In the genomic region with DNA sequence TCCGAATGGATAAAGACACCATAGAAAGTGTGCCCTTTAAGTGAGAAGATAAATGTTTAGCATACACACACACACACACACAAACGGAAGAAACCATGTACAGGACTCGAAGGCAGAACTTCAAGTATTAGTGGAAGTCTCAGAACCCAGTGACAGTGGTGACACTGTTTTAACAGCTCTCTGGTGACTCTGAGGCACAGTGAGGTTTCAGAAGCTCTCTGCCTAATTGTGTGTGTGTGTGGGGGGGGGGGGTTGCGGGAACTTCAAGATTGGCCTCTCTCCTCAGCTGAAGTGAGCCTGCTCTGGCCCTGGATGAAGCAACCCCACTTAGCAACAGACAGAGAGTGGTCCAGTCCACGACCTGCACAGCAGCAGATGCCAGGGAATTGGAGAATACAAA, we compare ENCODE assay signal across 32 mouse cellular contexts. TPM values are rescaled to one million over a fixed set of nuclear protein-coding genes. Genes with fewer than 3 reads are reported as not detected.
"Had no signal": no experiment of that assay in that cellular context is flagged by ENCODE, and none has a peak within 500 bp of the region (broad histone marks: within the 10 kb centered on the region; RNA-seq: fewer than 3 reads in every experiment).

No protein-coding gene starts in this region.

- H3K36me3 ChIP-seq: hindbrain, embryonic 13.5 days; hindbrain, embryonic 15.5 days; intestine, embryonic 15.5 days; limb, embryonic 13.5 days; limb, embryonic 15.5 days; liver, embryonic 12.5 days had no signal

- DNase-seq: gastrocnemius, postnatal 10 days; gastrocnemius, postnatal 36 days; heart, postnatal 14 days; heart, postnatal 36 days; kidney, adult 18-20 months; kidney, adult 8-10 months; kidney, postnatal 10 days; kidney, postnatal 25 days; kidney, postnatal 4 days; left cerebral cortex, postnatal 4 days had no signal

- H3K27me3 ChIP-seq: hindbrain, embryonic 13.5 days; hindbrain, embryonic 15.5 days; intestine, embryonic 15.5 days; limb, embryonic 13.5 days; limb, embryonic 15.5 days; liver, embryonic 12.5 days had no signal

- H3K9me3 ChIP-seq: hindbrain, embryonic 13.5 days; hindbrain, embryonic 15.5 days; intestine, embryonic 15.5 days; limb, embryonic 13.5 days; limb, embryonic 15.5 days; liver, embryonic 12.5 days had no signal

- H3K4me2 ChIP-seq: heart, embryonic 11.5 days; hindbrain, embryonic 13.5 days; hindbrain, embryonic 15.5 days; intestine, embryonic 15.5 days; limb, embryonic 13.5 days; limb, embryonic 15.5 days; liver, embryonic 12.5 days had no signal

- H3K27ac ChIP-seq: hindbrain, embryonic 13.5 days; hindbrain, embryonic 15.5 days; hindbrain, postnatal 0 days; intestine, embryonic 15.5 days; layer of hippocampus, adult 2 months; left cerebral cortex, adult 2 months; limb, embryonic 13.5 days; limb, embryonic 15.5 days; liver, embryonic 12.5 days; liver, embryonic 14.5 days had no signal

- ATAC-seq: hindbrain, postnatal 0 days; inflammation-experienced regulatory T-cells, adult 6 months; intestine, embryonic 15.5 days; intestine, postnatal 0 days; liver, embryonic 12.5 days had no signal

- H3K9ac ChIP-seq: hindbrain, embryonic 13.5 days; hindbrain, embryonic 15.5 days; intestine, embryonic 15.5 days; limb, embryonic 13.5 days; limb, embryonic 15.5 days; liver, embryonic 12.5 days; liver, embryonic 14.5 days had no signal

- H3K4me3 ChIP-seq: hindbrain, embryonic 13.5 days; hindbrain, embryonic 15.5 days; intestine, embryonic 15.5 days; layer of hippocampus, adult 2 months; left cerebral cortex, adult 2 months; limb, embryonic 13.5 days; limb, embryonic 15.5 days; liver, embryonic 12.5 days had no signal

RNA-seq across cellular contexts. Expression of a gene that starts 14.4 kb away (rescaled TPM):
- total RNA-seq: gastrocnemius, adult 18-20 months; gastrocnemius, postnatal 10 days; gastrocnemius, postnatal 36 days; heart, adult 8-10 months; heart, postnatal 14 days; heart, postnatal 36 days; hematopoietic stem cell, adult 5-6 weeks; hindbrain, postnatal 0 days; left cerebral cortex, postnatal 4 days; liver, adult 2 months had no signal
- polyA plus RNA-seq: heart, embryonic 11.5 days; heart, embryonic 14.5 days; heart, embryonic 16.5 days; hindbrain, embryonic 11.5 days; hindbrain, embryonic 13.5 days; hindbrain, embryonic 15.5 days; hindbrain, postnatal 0 days; intestine, embryonic 15.5 days; intestine, postnatal 0 days; kidney, embryonic 14.5 days; limb, embryonic 11.5 days; liver, adult 2 months; liver, embryonic 12.5 days had no signal
